ENCODE assay signal across 19 mouse cellular contexts in genomic region chr3:132704216-132704615, GRCm38 (mm10).
"Had no signal": no experiment of that assay in that cellular context is flagged by ENCODE, and none has a peak within 500 bp of the region (broad histone marks: within the 10 kb centered on the region; RNA-seq: fewer than 3 reads in every experiment).

No protein-coding gene starts in this region.

- H3K4me1 ChIP-seq: midbrain, embryonic 10.5 days; midbrain, embryonic 12.5 days; neural tube, embryonic 13.5 days; neural tube, embryonic 15.5 days had no signal

- H3K9me3 ChIP-seq: midbrain, embryonic 10.5 days; midbrain, embryonic 12.5 days; neural tube, embryonic 13.5 days; neural tube, embryonic 15.5 days had no signal

- H3K4me3 ChIP-seq: midbrain, embryonic 10.5 days; midbrain, embryonic 12.5 days; myocyte; neural tube, embryonic 13.5 days; neural tube, embryonic 15.5 days had no signal

- H3K9ac ChIP-seq: lung, embryonic 14.5 days; midbrain, embryonic 12.5 days; neural tube, embryonic 13.5 days; neural tube, embryonic 15.5 days had no signal

- ATAC-seq: midbrain, embryonic 16.5 days had no signal

- DNase-seq: lung, adult 18-20 months; lung, embryonic 14.5 days; lung, postnatal 10 days; lung, postnatal 4 days; midbrain, embryonic 14.5 days; retina, postnatal 1 day; right cerebral cortex, adult 18-20 months; right cerebral cortex, postnatal 25 days; right cerebral cortex, postnatal 4 days; spleen, adult 18-20 months; thymus, adult 18-20 months; thymus, postnatal 25 days; thymus, postnatal 4 days had no signal

- H3K27ac ChIP-seq: midbrain, embryonic 10.5 days; midbrain, embryonic 12.5 days; neural tube, embryonic 13.5 days; neural tube, embryonic 15.5 days had no signal

- H3K27me3 ChIP-seq: midbrain, embryonic 12.5 days; neural tube, embryonic 13.5 days; neural tube, embryonic 15.5 days had no signal

- H3K4me2 ChIP-seq: lung, embryonic 14.5 days; midbrain, embryonic 12.5 days; neural tube, embryonic 13.5 days; neural tube, embryonic 15.5 days had no signal
